Mouse (Mus musculus) bone marrow macrophage, adult 2 months (primary cell): ENCODE data around the gene Dpp8.

Experiments
- CTCF ChIP-seq: IDR thresholded peaks from 2 replicates; pipeline ENCODE4 v1.5.1; 2012; ENCODE audit warnings: low read depth, mild to moderate bottlenecking, low read length, moderate library complexity
- POLR2A ChIP-seq: IDR thresholded peaks from 2 replicates; pipeline ENCODE4 v1.6.1; 2012; ENCODE audit warnings: mild to moderate bottlenecking, low read depth, low read length, borderline replicate concordance

DNA sequence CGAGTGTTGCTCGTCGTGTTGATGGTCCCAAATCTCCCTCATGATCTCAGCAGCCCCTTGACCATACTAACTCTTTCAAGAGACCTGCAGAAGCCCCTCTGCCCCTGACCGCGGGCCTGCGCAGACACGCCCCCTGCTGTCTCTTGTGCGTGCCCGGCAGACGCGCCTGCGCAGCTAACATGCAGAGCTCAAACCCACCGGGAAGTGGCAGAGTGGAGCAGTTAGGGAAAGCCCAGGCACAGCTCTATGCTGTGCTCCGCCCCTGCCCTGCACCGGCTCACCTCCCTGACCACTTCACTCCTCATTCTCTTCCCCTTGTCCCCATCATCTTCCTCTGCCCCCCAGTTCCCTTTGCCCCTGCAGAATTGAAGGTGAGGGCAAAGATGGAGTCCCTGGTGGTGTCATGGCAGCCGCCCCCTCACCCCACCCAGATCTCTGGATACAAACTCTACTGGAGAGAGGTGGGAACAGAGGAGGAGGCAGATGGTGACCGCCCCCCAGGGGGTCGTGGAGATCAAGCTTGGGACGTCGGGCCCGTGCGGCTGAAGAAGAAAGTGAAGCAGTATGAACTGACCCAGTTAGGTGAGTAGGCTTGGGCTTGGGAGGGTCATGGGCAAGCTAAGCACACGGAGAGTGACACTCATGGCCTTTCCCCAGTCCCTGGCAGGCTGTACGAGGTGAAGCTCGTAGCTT lies 96.1 kb downstream of the Dpp8 start:
- TF ChIP-seq CTCF (peak; percentile 35; the same call in 1 of the 2 replicates), POLR2A (no peak)
